ENCODE assay signal across 8 mouse cellular contexts in genomic region chr14:103099238-103099933, GRCm38 (mm10). TPM values are rescaled to one million over a fixed set of nuclear protein-coding genes. Genes with fewer than 3 reads are reported as not detected.
DNase-seq lines count a peak whose midpoint lies in the region; ATAC-seq and TF ChIP-seq lines count a peak whose summit lies in the region.

TSS of gene Fbxl3 (minus strand) at chr14:103099566.

- TF ChIP-seq POLR2A in CH12.LX (IDR thresholded peaks at IDR 0.05; ENCODE audit: low read depth, low read length) = peak; percentile 69

- peak within 1 kb of the TSS; percentile 95 for H3K4me2 ChIP-seq in CH12.LX (ENCODE audit: insufficient read depth, low read depth, poor library complexity, severe bottlenecking)
- H3K4me2 ChIP-seq in forebrain, embryonic 11.5 days (ENCODE audit: low read depth, low read length, severe bottlenecking) = peak within 1 kb of the TSS; percentile 58
- H3K4me2 ChIP-seq in heart, embryonic 16.5 days (ENCODE audit: low read depth, low read length) = peak within 1 kb of the TSS; percentile 70
- peak within 1 kb of the TSS; percentile 70 for H3K4me2 ChIP-seq in liver, embryonic 15.5 days
- peak within 1 kb of the TSS; percentile 60 for H3K4me2 ChIP-seq in neural tube, embryonic 12.5 days (replicated peaks)

- H3K27me3 ChIP-seq in CH12.LX (replicated peaks) = no peaks in the 10 kb centered on the region
- no peaks in the 10 kb centered on the region for H3K27me3 ChIP-seq in forebrain, embryonic 11.5 days (ENCODE audit: control insufficient read depth, insufficient read depth, low read length)
- no peaks in the 10 kb centered on the region for H3K27me3 ChIP-seq in heart, embryonic 16.5 days (ENCODE audit: control insufficient read depth, insufficient read depth, low read length)
- H3K27me3 ChIP-seq in liver, embryonic 15.5 days = no peaks in the 10 kb centered on the region
- H3K27me3 ChIP-seq in neural tube, embryonic 12.5 days (replicated peaks) = no peaks in the 10 kb centered on the region

- peak; percentile 90 for ATAC-seq in forebrain, embryonic 11.5 days (replicated peaks; ENCODE audit: low FRiP score)
- peak; percentile 94 for ATAC-seq in heart, embryonic 16.5 days (replicated peaks; ENCODE audit: extremely low read depth, insufficient read depth, low FRiP score)
- peak; percentile 89 for ATAC-seq in liver, embryonic 15.5 days (ENCODE audit: insufficient read depth)
- ATAC-seq in neural tube, embryonic 12.5 days (ENCODE audit: low FRiP score, low read depth) = peak; percentile 89

- H3K9me3 ChIP-seq in CH12.LX (replicated peaks; ENCODE audit: low read length) = no peaks in the 10 kb centered on the region
- no peaks in the 10 kb centered on the region for H3K9me3 ChIP-seq in forebrain, embryonic 11.5 days (ENCODE audit: control insufficient read depth, low read length)
- H3K9me3 ChIP-seq in heart, embryonic 16.5 days (replicated peaks; ENCODE audit: control insufficient read depth, low read length) = no peaks in the 10 kb centered on the region
- H3K9me3 ChIP-seq in liver, embryonic 15.5 days (replicated peaks) = no peaks in the 10 kb centered on the region
- no peaks in the 10 kb centered on the region for H3K9me3 ChIP-seq in neural tube, embryonic 12.5 days

- TF ChIP-seq CTCF in CH12.LX (conservative IDR thresholded peaks at IDR 0.05 in 1 of 2, IDR thresholded peaks at IDR 0.05 in 1 of 2; ENCODE audit: low read depth in 2 of 2, low read length in 2 of 2) = no peak

- peak within 1 kb of the TSS; percentile 95 for H3K9ac ChIP-seq in CH12.LX (ENCODE audit: insufficient read depth, low read depth)
- H3K9ac ChIP-seq in forebrain, embryonic 11.5 days (ENCODE audit: low read length) = peak within 1 kb of the TSS; percentile 99
- peak within 1 kb of the TSS; percentile 99 for H3K9ac ChIP-seq in heart, embryonic 16.5 days (ENCODE audit: low read length)
- peak within 1 kb of the TSS; percentile 100 for H3K9ac ChIP-seq in liver, embryonic 15.5 days
- peak within 1 kb of the TSS; percentile 99 for H3K9ac ChIP-seq in neural tube, embryonic 12.5 days

- in situ Hi-C loops in CH12.LX (cut with MboI; ENCODE audit: low pct_ligation_motif_present, low pct_unique_long_range_greater_than_20kb, low sequenced_read_pairs) = no loop called here

- DNase-seq in CH12.LX (ENCODE audit: extremely low read depth) = peak; percentile 96
- DNase-seq in c-Kit-positive CD71-positive TER-119-negative erythroid progenitor cells, embryonic 14.5 days (ENCODE audit: low read depth) = peak; percentile 73
- DNase-seq in forebrain, embryonic 11.5 days (ENCODE audit: low spot score) = peak; percentile 91
- DNase-seq in kidney, postnatal 36 days = peak; percentile 95 to 98
- peak; percentile 71 for DNase-seq in telencephalon, adult 2 months (ENCODE audit: low read depth, low spot score)

- no peak for TF ChIP-seq EP300 in CH12.LX (IDR thresholded peaks at IDR 0.05; ENCODE audit: low read length)

- under 1% methylated on average over 62 of the region's 88 CpGs for WGBS in forebrain, embryonic 11.5 days
- under 1% methylated on average over 84 of the region's 88 CpGs for WGBS in heart, embryonic 16.5 days
- WGBS in liver, embryonic 15.5 days (ENCODE audit: insufficient replicate concordance) = under 1% methylated on average over 88 of the region's 88 CpGs
- under 1% methylated on average over 88 of the region's 88 CpGs for WGBS in neural tube, embryonic 12.5 days

- peaks cover 27% of the 10 kb centered on the region for H3K79me2 ChIP-seq in CH12.LX (replicated peaks; ENCODE audit: control insufficient read depth, extremely low read depth, insufficient read depth, poor library complexity, severe bottlenecking)

- H3K27ac ChIP-seq in CH12.LX (ENCODE audit: insufficient read depth, low read depth) = peak within 1 kb of the TSS; percentile 98
- H3K27ac ChIP-seq in forebrain, embryonic 11.5 days (ENCODE audit: low read depth, low read length) = peak within 1 kb of the TSS; percentile 96
- peak within 1 kb of the TSS; percentile 98 for H3K27ac ChIP-seq in heart, embryonic 16.5 days (ENCODE audit: low read length)
- peak within 1 kb of the TSS; percentile 100 for H3K27ac ChIP-seq in liver, embryonic 15.5 days (replicated peaks)
- H3K27ac ChIP-seq in neural tube, embryonic 12.5 days = peak within 1 kb of the TSS; percentile 97

- H3K4me3 ChIP-seq in CH12.LX (replicated peaks in 1 of 3; ENCODE audit: low read depth in 2 of 3, low read length in 2 of 3, poor library complexity in 1 of 3) = peak within 1 kb of the TSS; percentile 83 to 93 (median 92)
- H3K4me3 ChIP-seq in forebrain, embryonic 11.5 days (ENCODE audit: low read depth, low read length) = peak within 1 kb of the TSS; percentile 89
- peak within 1 kb of the TSS; percentile 93 for H3K4me3 ChIP-seq in heart, embryonic 16.5 days (ENCODE audit: low read length)
- H3K4me3 ChIP-seq in liver, embryonic 15.5 days (replicated peaks) = peak within 1 kb of the TSS; percentile 84
- peak within 1 kb of the TSS; percentile 93 for H3K4me3 ChIP-seq in neural tube, embryonic 12.5 days

- peaks cover 10 to 23% of the 10 kb centered on the region in 2 experiments for H3K36me3 ChIP-seq in CH12.LX (replicated peaks in 1 of 2; ENCODE audit: control insufficient read depth in 1 of 2, insufficient read depth in 1 of 2, low read length in 1 of 2)
- no peaks in the 10 kb centered on the region for H3K36me3 ChIP-seq in forebrain, embryonic 11.5 days (ENCODE audit: control insufficient read depth, insufficient read depth, low read length)
- peaks cover 5% of the 10 kb centered on the region; the same call in 1 of the 2 replicates for H3K36me3 ChIP-seq in heart, embryonic 16.5 days (ENCODE audit: control insufficient read depth, insufficient read depth)
- H3K36me3 ChIP-seq in liver, embryonic 15.5 days (replicated peaks) = peaks cover 23% of the 10 kb centered on the region
- H3K36me3 ChIP-seq in neural tube, embryonic 12.5 days = peaks cover 4% of the 10 kb centered on the region; the same call in 1 of the 2 replicates

- dilution Hi-C loops in CH12.LX (cut with MboI; ENCODE audit: extremely low pct_ligation_motif_present, extremely low pct_unique_long_range_greater_than_20kb, low sequenced_read_pairs) = no loop called here

- H3K4me1 ChIP-seq in CH12.LX (ENCODE audit: control insufficient read depth in 1 of 2, insufficient read depth in 2 of 2) = peaks cover 7 to 36% of the 10 kb centered on the region in 2 experiments; a peak in 3 of 4 replicates
- H3K4me1 ChIP-seq in forebrain, embryonic 11.5 days (replicated peaks; ENCODE audit: control insufficient read depth, insufficient read depth, low read length) = 0 out of 2 replicates have a peak, but pooled peaks cover 5% of the 10 kb centered on the region
- H3K4me1 ChIP-seq in heart, embryonic 16.5 days (ENCODE audit: control insufficient read depth, insufficient read depth, low read length) = peaks cover 11% of the 10 kb centered on the region
- peaks cover 23% of the 10 kb centered on the region for H3K4me1 ChIP-seq in liver, embryonic 15.5 days (replicated peaks)
- peaks cover 14% of the 10 kb centered on the region for H3K4me1 ChIP-seq in neural tube, embryonic 12.5 days

- TF ChIP-seq RAD21 in CH12.LX (IDR thresholded peaks at IDR 0.05; ENCODE audit: low read depth, low read length) = no peak

TF ChIP-seq in CH12.LX, 34 proteins besides CTCF, POLR2A, EP300 and RAD21 (continues in another document):
- TF ChIP-seq NRF1 (IDR thresholded peaks at IDR 0.05; ENCODE audit: low read depth, low read length) (peak; percentile 63; the same call in 1 of the 2 replicates), MYC (IDR thresholded peaks at IDR 0.05; ENCODE audit: low read depth, low read length) (0 out of 2 replicates have a peak, but pooled peaks have one; percentile 23), RCOR1 (conservative IDR thresholded peaks at IDR 0.05; ENCODE audit: low read depth, low read length) (no peak), MAX (IDR thresholded peaks at IDR 0.05; ENCODE audit: low read length) (peak; percentile 81), SIN3A (IDR thresholded peaks at IDR 0.05; ENCODE audit: low read length) (peak; percentile 98), ZKSCAN1 (IDR thresholded peaks at IDR 0.05; ENCODE audit: borderline replicate concordance, low read depth, low read length) (no peak), HCFC1 (IDR thresholded peaks at IDR 0.05; ENCODE audit: low read depth, low read length) (peak; percentile 42; the same call in 1 of the 2 replicates), ZMIZ1 (IDR thresholded peaks at IDR 0.05; ENCODE audit: low read depth, low read length) (peak; percentile 57; the same call in 1 of the 2 replicates), MXI1 (IDR thresholded peaks at IDR 0.05; ENCODE audit: low read depth, low read length) (peak; percentile 90), ZC3H11A (IDR thresholded peaks at IDR 0.05; ENCODE audit: low read depth, low read length) (no peak), PAX5 (IDR thresholded peaks at IDR 0.05; ENCODE audit: low read length) (no peak), USF1 (IDR thresholded peaks at IDR 0.05; ENCODE audit: low read depth, low read length) (peak; percentile 67), USF2 (conservative IDR thresholded peaks at IDR 0.05; ENCODE audit: low read depth, low read length) (no peak), MAZ (IDR thresholded peaks at IDR 0.05; ENCODE audit: low read depth, low read length) (peak; percentile 89), MAFK (IDR thresholded peaks at IDR 0.05; ENCODE audit: insufficient replicate concordance, low read length) (no peak), UBTF (IDR thresholded peaks at IDR 0.05; ENCODE audit: low read depth, low read length) (peak; percentile 41; the same call in 1 of the 2 replicates), ELF1 (IDR thresholded peaks at IDR 0.05; ENCODE audit: low read depth, low read length) (peak; percentile 60; the same call in 1 of the 2 replicates), MEF2A (IDR thresholded peaks at IDR 0.05; ENCODE audit: borderline replicate concordance, low read depth, low read length) (peak; percentile 71), JUN (IDR thresholded peaks at IDR 0.05; ENCODE audit: insufficient read depth, low read depth, low read length) (no peak), SMC3 (IDR thresholded peaks at IDR 0.05; ENCODE audit: low read depth, low read length) (no peak), E2F4 (IDR thresholded peaks at IDR 0.05; ENCODE audit: insufficient replicate concordance, low read depth, low read length) (peak; percentile 49; the same call in 1 of the 2 replicates), POLR2AphosphoS2 (IDR thresholded peaks at IDR 0.05; ENCODE audit: low read depth, low read length) (peak; percentile 68; the same call in 1 of the 2 replicates)

RNA-seq across cellular contexts. Expression of gene Fbxl3, which starts in this region (rescaled TPM):
- total RNA-seq in CH12.LX (2012; rRNA removed) (21.4 and 22.6 TPM in 2 replicates), CH12.LX (2014; rRNA removed) (37.5 and 39.5 TPM in 2 replicates)
- 37.1 and 43.3 TPM in 2 replicates for polyA plus RNA-seq in CH12.LX (2012; ENCODE audit: insufficient read length, low read depth)
- 23.6 and 27.2 TPM in 2 replicates for polyA plus RNA-seq in forebrain, embryonic 11.5 days (2014; fragmentation: Nextera tagmentation; extraction: Ambion mirVana)
- 18.0 and 19.0 TPM in 2 replicates for polyA plus RNA-seq in heart, embryonic 16.5 days (2015; fragmentation: Nextera tagmentation; extraction: Ambion mirVana)
- polyA plus RNA-seq in liver, embryonic 15.5 days (2015; fragmentation: Nextera tagmentation; extraction: Ambion mirVana) = 12.7 and 13.7 TPM in 2 replicates
- polyA plus RNA-seq in neural tube, embryonic 12.5 days (2016; fragmentation: Nextera tagmentation; extraction: Ambion mirVana) = 29.0 and 29.8 TPM in 2 replicates

Comparison
In these comparisons a context has a peak if more than half of its experiments do, and no peak if none do; other contexts are left out.
1. Peak in every context shown above with its lines: DNase-seq, ATAC-seq, H3K4me3 ChIP-seq and H3K27ac ChIP-seq.